Mouse (Mus musculus) heart, embryonic 14.5 days (tissue): ENCODE measurements around the gene Ankrd2. TPM values are rescaled to one million over a fixed set of nuclear protein-coding genes. Genes with fewer than 3 reads are reported as not detected.

ENCODE experiments used
- ATAC-seq: fragments of 200-750 bp; cut with Nextera tagmentation; 2 replicates; pipeline ENCODE4 v1.8.0; 2017; ENCODE audit warnings: low read depth, moderate TSS enrichment; ENCODE audit not compliant: insufficient number of reproducible peaks, insufficient read depth, low FRiP score
- H3K27ac ChIP-seq, 2 experiments: fragments of 200-500 bp in 1 of 2; fragments of 300-500 bp in 1 of 2; sonication (generic) in 1 of 2; replicated peaks in 1 of 2; 2 replicates each; pipeline ENCODE4 v1.5.1; 2012 to 2014; ENCODE audit warnings: low read depth in 2 of 2, low read length in 2 of 2, control low read depth in 1 of 2, mild to moderate bottlenecking in 1 of 2, mixed read lengths in 1 of 2; ENCODE audit not compliant: control insufficient read depth in 1 of 2, insufficient read depth in 1 of 2
- H3K27me3 ChIP-seq: fragments of 300-500 bp; sonication (generic); 2 replicates; pipeline ENCODE4 v1.6.1; 2014; ENCODE audit warnings: mild to moderate bottlenecking, low read length, control low read depth; ENCODE audit not compliant: control insufficient read depth, insufficient read depth
- H3K36me3 ChIP-seq: fragments of 300-500 bp; sonication (generic); 2 replicates; pipeline ENCODE4 v1.6.1; 2014; ENCODE audit warnings: mild to moderate bottlenecking, control low read depth, low read length, mixed read lengths; ENCODE audit not compliant: control insufficient read depth, insufficient read depth
- H3K4me1 ChIP-seq, 2 experiments: fragments of 200-500 bp in 1 of 2; fragments of 300-500 bp in 1 of 2; sonication (generic) in 1 of 2; 2 replicates each; pipeline ENCODE4 v1.6.1; 2012 to 2014; ENCODE audit warnings: low read length in 2 of 2, control low read depth in 1 of 2, mixed read lengths in 1 of 2; ENCODE audit not compliant: control insufficient read depth in 2 of 2, insufficient read depth in 2 of 2
- H3K4me2 ChIP-seq: fragments of 300-500 bp; sonication (generic); 2 replicates; pipeline ENCODE4 v1.6.1; 2014; ENCODE audit warnings: mild to moderate bottlenecking, low read length
- H3K4me3 ChIP-seq, 2 experiments: fragments of 200-500 bp in 1 of 2; fragments of 300-500 bp in 1 of 2; sonication (generic) in 1 of 2; 2 replicates each; pipeline ENCODE4 v1.5.1; 2012 to 2014; ENCODE audit warnings: low read length in 2 of 2, mild to moderate bottlenecking in 2 of 2, control low read depth in 1 of 2, low read depth in 1 of 2, moderate library complexity in 1 of 2; ENCODE audit not compliant: control insufficient read depth in 1 of 2, insufficient read depth in 1 of 2
- H3K9ac ChIP-seq: fragments of 300-500 bp; sonication (generic); 2 replicates; pipeline ENCODE4 v1.6.1; 2014; ENCODE audit warnings: mild to moderate bottlenecking, low read length
- H3K9me3 ChIP-seq: fragments of 300-500 bp; sonication (generic); 2 replicates; pipeline ENCODE4 v1.6.1; 2016; ENCODE audit warnings: low read length, control low read depth; ENCODE audit not compliant: control insufficient read depth
- WGBS: fragments of 180-500 bp; shearing (Covaris S2); extraction: QIAGEN DNeasy Blood & Tissue Kit; methylation state at CpG from one replicate; pipeline ENCODE4 v1.1.7; 2014; 5-methylcytosine and 5-hydroxymethylcytosine counted together
- polyA plus RNA-seq: library from polyadenylated mRNA; unstranded; fragments of >200 nt; fragmentation: Nextera tagmentation; extraction: Ambion mirVana; gene quantifications from 2 replicates; pipeline ENCODE4 v1.2.1, GENCODE M21; 2014

Ankrd2 gene
- polyA plus RNA-seq, 1 experiment from 2014 or later = not detected

- Histone ChIP-seq H3K27ac (no peak overlapping the region), H3K4me1 (peaks cover 9 to 12% of the 10 kb centered on the region in 2 experiments), H3K9me3 (no peaks in the 10 kb centered on the region), H3K27me3 (no peaks in the 10 kb centered on the region), H3K4me3 (peak overlapping the region; percentile 68 to 79), H3K9ac (peak overlapping the region; percentile 77), H3K36me3 (no peaks in the 10 kb centered on the region), H3K4me2 (peak overlapping the region; percentile 89)
- 7% methylated on average over 10 of the region's 10 CpGs for WGBS
- no peak for ATAC-seq
These were observed 49.9 kb downstream of the Ankrd2 start for GRCm38 (mm10) chr19:42085690-42086089.

- peaks cover 9 to 14% of the 10 kb centered on the region in 2 experiments for H3K4me1 ChIP-seq
- no peaks in the 10 kb centered on the region for H3K9me3 ChIP-seq
- peak within 1 kb of the TSS; percentile 77 for H3K9ac ChIP-seq
- H3K4me3 ChIP-seq = peak within 1 kb of the TSS; percentile 68 to 79
- peak within 1 kb of the TSS; percentile 89 for H3K4me2 ChIP-seq
- H3K27ac ChIP-seq = no peak within 1 kb of the TSS
- no peaks in the 10 kb centered on the region for H3K36me3 ChIP-seq
- WGBS = under 1% methylated on average over 21 of the region's 21 CpGs
- 0 out of 2 replicates have a peak, but pooled peaks have one; percentile 33 for ATAC-seq
- no peaks in the 10 kb centered on the region for H3K27me3 ChIP-seq
These were observed 50.4 kb downstream of the Ankrd2 start, which contains the start of gene Morn4 for GRCm38 (mm10) chr19:42086166-42086565. Gene Morn4, minus strand, starts transcription at chr19:42086357.

DNA sequence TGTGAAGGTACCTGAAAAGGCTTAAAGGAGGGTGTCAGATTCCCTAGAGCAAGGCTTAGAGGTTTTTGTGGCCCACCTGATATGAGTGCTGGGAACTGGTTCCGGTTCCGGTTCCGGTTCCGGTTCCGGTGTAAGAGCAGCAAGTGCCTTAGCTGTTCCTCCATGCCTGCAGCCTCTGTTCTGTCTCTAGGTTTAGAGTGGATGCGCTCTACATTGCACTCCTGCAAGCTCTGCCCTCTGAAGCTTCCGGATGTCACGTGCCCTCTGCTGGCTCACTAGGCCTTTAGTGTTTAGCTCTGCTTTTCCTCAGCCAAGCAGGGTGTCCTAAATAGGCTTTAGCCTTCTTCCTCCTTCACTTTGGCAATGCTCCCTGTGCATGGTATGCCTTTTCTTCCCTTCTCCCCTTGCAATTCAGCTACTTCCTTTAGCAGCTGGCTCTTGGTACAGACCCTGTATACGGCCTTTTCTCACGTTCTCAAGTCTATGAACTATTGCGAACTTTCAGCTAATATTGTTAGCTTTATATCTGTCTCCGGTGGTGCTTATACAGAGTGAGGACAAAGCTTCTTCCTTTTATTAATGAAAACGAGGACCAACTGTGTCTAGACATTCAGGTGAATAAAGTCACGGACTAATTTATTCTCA is 53.4 kb downstream of the Ankrd2 start:
- Histone ChIP-seq H3K9me3 (no peaks in the 10 kb centered on the region), H3K27me3 (no peaks in the 10 kb centered on the region), H3K4me3 (peak overlapping the region; percentile 11 to 91), H3K4me2 (peak overlapping the region; percentile 75), H3K4me1 (peaks cover 12 to 22% of the 10 kb centered on the region in 2 experiments), H3K9ac (peak overlapping the region; percentile 64), H3K36me3 (peaks cover 6% of the 10 kb centered on the region), H3K27ac (peak overlapping the region; percentile 86 to 90)
- 18% methylated on average over 14 of the region's 14 CpGs for WGBS
- no peak for ATAC-seq

DNA sequence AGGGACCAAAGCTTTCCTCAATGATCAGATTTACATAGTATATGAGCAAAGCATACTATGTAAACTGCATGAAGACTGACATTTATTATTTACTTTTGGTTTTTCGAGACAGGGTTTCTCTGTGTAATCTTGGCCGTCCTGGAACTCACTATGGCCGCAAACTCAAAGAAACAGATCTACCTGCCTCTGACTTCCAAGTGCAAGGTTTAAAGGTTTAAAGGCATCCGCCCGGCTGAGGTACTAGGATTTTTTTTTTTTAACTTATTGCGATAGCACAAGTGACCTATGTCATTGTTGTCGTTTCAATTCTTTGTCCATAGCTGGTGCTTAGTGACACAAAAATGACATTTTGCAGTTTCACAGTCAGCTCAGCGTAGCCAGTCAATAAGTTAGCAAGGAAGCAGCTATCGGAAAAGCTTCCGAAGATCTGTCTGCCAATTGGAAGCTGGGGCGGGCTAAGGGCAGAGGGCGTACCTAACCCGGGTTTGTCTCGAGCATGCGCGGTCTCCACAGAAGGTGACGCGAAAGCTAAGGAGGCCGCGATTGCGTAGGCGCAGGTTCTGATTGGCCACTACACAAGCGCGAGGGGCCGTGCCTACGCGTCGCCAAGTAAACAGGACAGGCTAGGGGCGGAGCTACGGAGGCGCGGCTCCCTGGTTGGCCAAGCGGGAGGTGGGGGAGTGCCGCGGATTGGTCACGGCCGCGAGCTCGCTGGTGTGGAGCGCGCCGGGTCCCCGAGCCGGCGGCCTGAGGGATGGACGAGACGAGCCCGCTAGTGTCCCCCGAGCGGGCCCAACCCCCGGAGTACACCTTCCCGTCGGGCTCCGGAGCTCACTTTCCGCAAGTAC is 54.2 kb downstream of the Ankrd2 start, which contains the start of gene Pi4k2a:
Pi4k2a (plus strand) TSS at position 723 of the 848 bp plus-strand sequence.
- peak; percentile 99 for ATAC-seq
- peak within 1 kb of the TSS; percentile 86 to 93 for H3K27ac ChIP-seq
- WGBS = under 1% methylated on average over 49 of the region's 55 CpGs
- H3K27me3 ChIP-seq = no peaks in the 10 kb centered on the region
- H3K9me3 ChIP-seq = no peaks in the 10 kb centered on the region
- peak within 1 kb of the TSS; percentile 83 for H3K4me2 ChIP-seq
- peak within 1 kb of the TSS; percentile 83 for H3K9ac ChIP-seq
- peak within 1 kb of the TSS; percentile 83 to 91 for H3K4me3 ChIP-seq
- H3K36me3 ChIP-seq = peaks cover 6% of the 10 kb centered on the region
- H3K4me1 ChIP-seq = peaks cover 12 to 22% of the 10 kb centered on the region in 2 experiments

- peaks cover 11 to 19% of the 10 kb centered on the region in 2 experiments for H3K4me1 ChIP-seq
- no peaks in the 10 kb centered on the region for H3K27me3 ChIP-seq
- H3K9me3 ChIP-seq = no peaks in the 10 kb centered on the region
- under 1% methylated on average over 49 of the region's 52 CpGs for WGBS
- H3K9ac ChIP-seq = peak overlapping the region; percentile 83
- H3K27ac ChIP-seq = peak overlapping the region; percentile 76 to 93
- peak overlapping the region; percentile 83 to 91 for H3K4me3 ChIP-seq
- H3K4me2 ChIP-seq = peak overlapping the region; percentile 83
- peak; percentile 68 for ATAC-seq
- H3K36me3 ChIP-seq = peaks cover 8% of the 10 kb centered on the region
These were observed 54.9 kb downstream of the Ankrd2 start for GRCm38 (mm10) chr19:42090637-42091141.

Other genes starting within 250 kb of the Ankrd2 start
- 13.9 and 14.2 TPM in 2 replicates for gene Arhgap19, start 234.0 kb upstream of the Ankrd2 start, polyA plus RNA-seq
- gene Frat1, start 206.0 kb upstream of the Ankrd2 start, polyA plus RNA-seq = 2.4 and 2.6 TPM in 2 replicates
- gene Frat2, start 187.9 kb upstream of the Ankrd2 start, polyA plus RNA-seq = 1.2 and 2.0 TPM in 2 replicates
- 5.8 and 6.4 TPM in 2 replicates for gene Rrp12, start 139.8 kb upstream of the Ankrd2 start, polyA plus RNA-seq
- gene Pgam1, start 124.1 kb upstream of the Ankrd2 start, polyA plus RNA-seq = 787 and 805 TPM in 2 replicates
- 40.8 and 42.0 TPM in 2 replicates for gene Exosc1, start 102.6 kb upstream of the Ankrd2 start, polyA plus RNA-seq
- 42.3 and 47.8 TPM in 2 replicates for gene Zdhhc16, start 102.5 kb upstream of the Ankrd2 start, polyA plus RNA-seq
- gene Mms19, start 54.8 kb upstream of the Ankrd2 start, polyA plus RNA-seq = 24.4 and 28.3 TPM in 2 replicates
- gene Ubtd1, start 54.2 kb upstream of the Ankrd2 start, polyA plus RNA-seq = 11.8 and 13.2 TPM in 2 replicates
- 0.74 and 0.76 TPM in 2 replicates for gene Hoga1, start 9.6 kb downstream of the Ankrd2 start, polyA plus RNA-seq
- gene 4933411K16Rik, start 16.2 kb downstream of the Ankrd2 start, polyA plus RNA-seq = not detected in 2 replicates
- gene Morn4, start 50.4 kb downstream of the Ankrd2 start, polyA plus RNA-seq = 14.0 and 15.6 TPM in 2 replicates
- 19.2 and 20.2 TPM in 2 replicates for gene Pi4k2a, start 54.5 kb downstream of the Ankrd2 start, polyA plus RNA-seq
- gene Avpi1, start 93.1 kb downstream of the Ankrd2 start, polyA plus RNA-seq = 36.0 and 38.2 TPM in 2 replicates
- gene Marveld1, start 111.4 kb downstream of the Ankrd2 start, polyA plus RNA-seq = 17.8 and 25.0 TPM in 2 replicates
- gene Zfyve27, start 128.0 kb downstream of the Ankrd2 start, polyA plus RNA-seq = 14.7 and 15.7 TPM in 2 replicates
- gene Sfrp5, start 166.3 kb downstream of the Ankrd2 start, polyA plus RNA-seq = 4.3 and 4.4 TPM in 2 replicates
- gene Golga7b, start 211.6 kb downstream of the Ankrd2 start, polyA plus RNA-seq = 0.11 and 0.34 TPM in 2 replicates